Mouse (Mus musculus): Measurements from ENCODE around the gene Mthfd2l. TPM values are rescaled to one million over a fixed set of nuclear protein-coding genes. Genes with fewer than 3 reads are reported as not detected.

Gene Mthfd2l
- polyA plus RNA-seq, 3 experiments from 2014 or later: 0.80 to 2.3 (median 1.3) TPM

DNA sequence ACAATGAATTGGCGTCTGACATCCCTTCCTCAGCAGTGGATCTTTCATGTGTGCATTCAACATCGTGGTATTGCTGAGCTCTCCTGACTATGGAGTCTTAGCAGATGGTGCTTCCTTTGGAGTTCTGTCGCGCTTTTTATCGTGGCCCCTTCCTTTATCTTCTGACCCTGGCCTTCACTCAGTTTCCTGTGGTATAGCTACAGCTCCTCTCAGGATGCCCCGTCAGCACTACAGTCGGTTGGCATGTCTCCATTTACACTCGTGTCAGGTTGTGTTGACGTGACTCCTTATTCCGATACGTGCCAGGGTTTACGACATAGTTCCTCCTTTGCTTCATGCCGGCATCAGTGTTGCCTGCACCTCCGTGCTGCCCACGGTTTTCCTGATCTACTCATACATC is 18.6 kb downstream of the Mthfd2l start:
- ATAC-seq: no peak

DNA sequence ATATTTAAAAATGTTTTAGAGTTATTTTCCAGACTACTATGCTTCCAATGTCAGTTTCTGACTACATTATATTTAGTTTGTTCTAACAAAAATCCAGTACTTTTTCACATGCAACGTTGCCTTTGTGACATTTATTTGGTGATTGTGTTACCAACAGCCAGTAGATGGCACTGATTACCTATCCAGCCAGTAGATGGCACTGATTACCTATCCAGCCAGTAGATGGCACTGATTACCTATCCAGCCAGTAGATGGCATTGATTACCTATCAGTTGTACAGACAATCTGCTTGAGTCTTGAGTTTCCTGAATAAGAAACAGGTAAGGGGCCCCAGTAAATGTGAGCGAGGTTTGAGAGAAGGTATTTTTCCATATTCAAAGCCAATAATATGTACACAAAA is 20.6 kb downstream of the Mthfd2l start:
- peak; percentile 78 for ATAC-seq

DNA sequence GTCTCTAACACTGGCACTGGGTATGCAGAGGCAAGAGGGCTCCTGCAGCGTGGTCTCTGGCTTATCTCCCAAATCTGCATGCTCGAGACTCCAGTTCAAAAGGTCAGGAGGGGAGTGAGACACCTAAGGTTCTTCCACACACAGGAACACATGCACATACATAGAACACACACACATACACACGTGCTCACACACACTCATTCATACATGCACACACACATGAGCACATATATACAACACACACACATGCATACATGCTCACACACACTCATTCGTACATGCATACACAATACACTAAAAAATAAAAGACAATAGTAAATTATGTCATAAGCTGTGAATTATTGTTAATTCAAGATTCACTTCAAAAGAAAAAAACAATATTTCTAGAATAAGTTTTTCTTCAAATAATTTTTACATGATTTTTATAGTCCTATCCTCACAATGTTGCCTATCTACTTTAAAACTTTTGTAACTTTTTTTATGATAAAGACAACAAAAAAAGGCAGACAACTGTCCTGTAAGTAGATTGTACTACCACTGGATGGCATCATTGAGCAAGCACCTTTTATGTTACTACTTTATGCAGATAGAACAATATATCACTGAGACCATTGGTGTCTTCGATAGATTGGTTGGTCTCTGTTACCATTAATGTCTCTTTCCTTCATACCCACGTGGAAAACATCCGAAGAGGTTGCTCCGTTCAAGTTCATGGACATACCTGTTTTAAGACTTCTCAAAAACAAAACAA is 22.0 kb downstream of the Mthfd2l start:
- no peak for ATAC-seq

DNA sequence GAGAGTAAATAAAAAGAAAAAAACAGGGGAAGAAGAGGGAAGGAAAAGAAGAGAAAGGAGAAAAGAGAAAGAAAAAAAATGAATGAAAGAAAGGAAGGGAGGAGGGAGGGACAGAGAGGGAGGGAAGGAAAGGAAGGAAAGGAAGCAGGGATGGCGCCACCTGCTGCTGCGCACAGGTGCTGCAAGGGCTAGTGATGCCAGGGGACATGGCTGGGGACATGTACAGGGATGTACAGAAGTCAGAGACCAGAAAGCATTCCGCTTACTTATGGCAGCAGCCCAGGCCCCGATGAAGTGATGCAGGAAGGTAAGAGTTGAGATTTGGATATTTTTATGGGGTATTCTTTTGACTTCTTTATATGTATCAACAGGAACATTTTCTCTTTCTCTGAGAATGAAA is 33.4 kb downstream of the Mthfd2l start:
- ATAC-seq: no peak

DNA sequence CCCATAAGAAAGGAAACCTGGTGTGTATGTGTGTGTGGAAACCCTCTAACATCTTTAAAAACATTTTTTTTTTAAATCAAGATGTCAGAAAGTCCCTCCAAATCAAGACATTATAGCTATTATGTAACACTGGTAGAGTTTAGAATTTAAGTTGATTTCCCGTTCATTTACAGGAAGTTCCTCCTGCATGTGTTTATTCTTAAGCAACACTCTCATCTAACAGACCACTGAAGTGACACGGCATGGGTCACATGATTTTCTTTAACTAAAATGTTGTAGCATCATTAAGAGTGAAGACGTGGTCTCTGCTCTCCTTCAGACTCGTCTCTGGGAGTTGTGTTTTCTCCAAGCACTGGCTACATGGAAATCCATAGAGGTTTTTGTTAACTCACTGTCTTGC is 33.8 kb downstream of the Mthfd2l start:
- ATAC-seq: no peak

DNA sequence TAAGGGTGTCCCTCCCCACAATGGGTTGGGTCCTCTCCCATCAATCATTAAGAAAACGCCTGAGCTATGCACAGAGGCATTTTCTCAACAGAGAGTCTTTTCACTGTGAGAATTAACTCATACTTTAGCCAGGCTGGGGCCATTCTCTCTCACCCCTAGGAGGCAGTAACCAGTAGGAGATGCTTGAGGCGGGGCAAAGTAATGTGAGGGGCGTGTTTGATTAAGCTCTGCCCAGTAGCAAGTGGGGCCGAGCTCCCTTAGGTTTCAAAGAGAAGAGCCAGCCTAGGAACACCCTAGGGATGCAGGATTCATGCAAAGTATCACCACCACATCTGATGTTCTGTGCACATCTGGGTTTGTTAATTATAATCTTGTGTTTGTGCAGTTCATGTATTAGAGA is 34.5 kb downstream of the Mthfd2l start:
- no peak for ATAC-seq

DNA sequence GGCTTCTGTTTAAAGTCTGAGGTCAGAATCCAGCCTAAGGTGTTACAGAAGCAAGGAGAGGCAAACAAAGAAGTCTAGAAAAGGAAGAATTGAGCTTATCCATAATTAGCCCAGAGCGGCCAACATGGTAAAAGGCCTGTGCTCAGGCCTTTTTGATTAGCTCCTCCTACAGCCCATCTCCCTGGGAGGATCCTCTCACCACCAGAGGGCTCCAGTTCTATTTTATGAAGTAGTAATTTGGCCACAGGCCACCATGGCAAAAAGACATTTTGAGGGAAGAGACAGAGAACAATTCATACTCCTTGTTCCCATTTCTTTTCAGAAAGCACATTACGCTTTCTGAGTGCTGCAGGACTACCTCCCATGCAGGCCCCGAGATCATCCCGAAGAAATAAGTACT is 46.3 kb downstream of the Mthfd2l start:
- no peak for ATAC-seq

DNA sequence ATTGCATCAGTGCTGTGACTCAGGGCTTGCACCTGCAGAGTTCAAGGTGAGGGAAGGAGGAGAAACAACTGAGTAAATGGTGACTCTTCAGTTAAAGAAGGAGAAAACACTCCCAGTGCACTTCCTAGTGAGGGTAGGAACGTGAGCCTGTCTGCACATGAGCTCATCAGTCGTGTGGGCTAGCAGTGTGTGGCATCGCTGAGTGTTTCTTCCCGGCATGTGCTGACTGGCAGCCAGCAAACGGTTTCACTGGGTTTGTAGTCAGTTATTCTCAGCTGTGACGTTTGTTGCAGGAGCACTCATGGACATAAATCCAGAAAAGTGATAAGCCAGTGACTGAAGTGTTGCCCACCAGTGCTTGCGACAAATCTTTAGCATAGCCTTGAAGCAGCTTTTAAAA is 49.4 kb downstream of the Mthfd2l start:
- ATAC-seq: no peak

DNA sequence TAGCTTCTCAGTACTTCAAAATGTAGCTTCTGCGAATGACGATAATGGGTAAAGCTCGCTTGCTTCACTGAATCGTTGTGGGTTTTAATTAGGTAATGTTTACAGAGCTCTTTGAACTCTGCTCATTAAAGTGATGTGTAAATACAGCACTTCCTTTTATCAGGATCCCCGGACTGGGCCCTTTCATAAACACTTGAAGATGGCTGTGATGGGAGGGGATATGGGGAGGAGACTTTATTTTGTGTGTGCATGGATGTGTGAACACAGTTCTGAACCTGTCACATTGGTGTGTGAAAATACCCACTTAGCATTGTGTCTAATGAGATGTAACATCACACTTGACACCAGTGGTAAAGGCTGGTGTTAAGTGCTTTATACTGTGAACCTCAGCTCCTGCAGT is 56.7 kb downstream of the Mthfd2l start:
- ATAC-seq: no peak

DNA sequence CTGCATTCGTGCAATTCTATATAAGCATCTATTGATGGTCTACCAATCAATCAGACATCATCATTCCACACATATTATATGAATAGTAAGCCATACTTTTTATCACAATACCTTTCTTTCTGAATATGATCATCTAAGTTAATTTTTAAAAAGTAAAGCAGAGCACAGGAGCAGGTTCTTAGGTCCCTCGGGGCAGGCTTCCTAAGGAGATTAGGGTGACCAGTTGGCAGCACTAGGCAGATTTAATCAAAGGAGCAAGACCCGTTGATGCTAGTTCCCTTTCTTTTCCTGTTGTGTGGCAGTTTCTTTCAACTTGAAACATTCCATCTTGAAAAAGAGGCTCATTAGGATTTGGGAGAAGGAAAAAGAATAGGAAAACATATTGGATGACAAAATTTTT is 57.2 kb downstream of the Mthfd2l start:
- no peak for ATAC-seq

DNA sequence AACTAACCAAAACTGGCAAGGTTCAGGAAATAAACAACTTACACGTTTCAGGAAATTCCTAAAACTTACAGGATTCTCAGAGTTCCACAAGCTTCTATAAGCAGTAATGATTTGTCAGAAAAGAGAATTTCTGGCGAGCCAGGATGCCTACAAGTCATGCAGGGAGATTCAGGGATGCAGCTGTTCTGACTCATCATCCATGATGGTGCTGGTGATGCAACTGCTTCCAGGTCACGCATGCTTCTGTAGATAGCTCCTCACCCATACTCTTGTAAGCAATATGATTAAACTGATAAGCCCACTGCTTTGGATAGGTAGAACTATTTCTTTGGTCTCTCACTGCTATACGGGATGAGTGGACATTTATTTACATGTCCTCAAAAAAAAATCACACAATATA is 57.7 kb downstream of the Mthfd2l start:
- ATAC-seq: no peak

DNA sequence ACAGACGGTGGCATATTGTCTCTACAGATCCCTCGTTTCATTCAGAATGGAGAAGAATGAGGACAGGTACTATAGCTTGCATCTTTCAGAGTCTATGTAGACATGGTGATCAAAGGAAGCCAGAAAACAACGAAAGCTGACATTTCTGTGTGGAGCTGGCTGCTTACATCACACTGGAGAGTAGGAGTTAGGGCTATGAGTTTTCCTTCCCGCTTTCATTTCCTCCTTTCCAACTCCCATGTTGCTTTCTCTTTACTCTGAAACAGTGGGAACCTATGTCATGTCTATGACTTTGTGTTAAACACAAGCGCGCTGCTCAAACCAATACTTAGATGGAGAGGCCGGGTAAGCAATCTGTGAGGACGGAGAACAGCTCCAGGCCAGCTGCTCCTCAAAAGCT is 69.0 kb downstream of the Mthfd2l start:
- ATAC-seq: no peak

DNA sequence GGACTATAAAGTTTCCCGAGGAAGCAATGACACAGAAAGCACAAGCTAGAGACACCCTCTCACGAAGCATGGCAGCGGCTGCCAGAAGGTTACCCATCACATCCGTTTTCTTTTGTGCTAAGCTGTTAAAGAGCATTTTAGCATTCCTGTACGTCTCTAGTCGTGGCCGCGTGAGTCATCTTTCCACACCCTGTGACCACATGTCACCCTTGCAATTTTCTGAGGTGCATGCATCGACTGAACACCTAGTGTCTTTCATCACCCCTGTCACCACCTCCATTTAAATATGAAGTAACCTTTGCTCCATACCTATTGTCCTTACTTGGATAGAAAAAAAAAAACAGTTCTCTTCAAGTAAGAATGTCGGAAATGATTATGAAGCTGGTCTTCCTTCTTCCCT is 84.3 kb downstream of the Mthfd2l start:
- ATAC-seq: no peak

DNA sequence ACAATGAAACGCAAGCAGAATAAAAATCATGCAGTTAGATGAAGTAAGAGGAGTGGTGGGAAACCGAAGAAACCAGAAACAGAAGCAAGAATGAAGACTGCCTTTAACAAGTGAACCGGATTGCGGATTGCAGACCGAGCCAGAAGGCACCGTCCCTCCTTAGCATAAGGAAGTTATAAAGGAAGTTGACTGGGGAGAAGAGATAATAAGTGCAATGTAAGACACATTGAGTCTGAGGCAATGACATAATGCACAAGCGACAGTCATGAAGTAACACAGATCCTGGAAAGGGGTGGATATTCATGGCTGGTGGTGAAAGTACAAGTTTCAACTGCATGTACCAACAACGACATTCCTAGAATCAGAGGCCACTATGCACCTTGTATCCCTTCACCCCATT is 92.2 kb downstream of the Mthfd2l start:
- no peak for ATAC-seq

DNA sequence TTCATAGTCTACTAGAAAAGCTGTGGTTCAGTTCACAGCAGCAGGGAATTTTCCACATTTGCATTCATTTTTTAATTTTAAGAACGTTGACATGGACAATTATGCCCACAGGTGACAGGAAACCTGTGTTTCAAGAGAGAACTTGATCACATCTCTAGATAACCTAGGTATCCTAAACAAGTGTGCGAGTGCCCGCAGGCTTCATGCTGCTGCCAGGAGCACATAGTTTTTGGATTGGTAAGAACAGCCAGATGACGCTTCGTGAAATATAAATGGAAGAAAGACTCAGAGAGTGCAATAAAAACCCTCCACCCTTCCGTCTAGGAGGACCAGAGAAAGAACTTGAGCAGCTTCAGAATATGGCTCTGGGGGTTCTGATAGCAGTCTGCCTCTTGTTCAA is 96.2 kb downstream of the Mthfd2l start, which contains the start of gene Epgn:
Epgn (plus strand) TSS at position 301 of the 400 bp plus-strand sequence.
- no peak for ATAC-seq

DNA sequence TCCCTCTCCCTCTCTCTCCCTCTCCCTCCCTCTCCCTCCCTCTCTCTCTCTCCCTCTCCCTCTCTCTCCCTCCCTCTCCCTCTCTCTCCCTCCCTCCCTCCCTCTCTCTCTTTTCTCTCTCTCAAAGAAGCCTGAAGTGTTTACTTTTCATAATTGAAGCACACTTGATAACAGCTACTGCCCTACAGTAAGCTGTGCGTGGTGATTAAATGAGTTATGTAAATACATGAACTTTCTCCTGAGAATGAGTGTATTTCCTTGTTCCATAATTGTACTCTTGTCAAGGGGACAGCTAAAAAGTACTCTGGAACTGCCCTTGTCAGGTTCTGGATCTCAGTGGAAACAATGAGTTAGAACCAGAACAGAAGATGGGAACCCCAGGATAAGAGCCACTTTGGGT is 96.9 kb downstream of the Mthfd2l start:
- no peak for ATAC-seq

DNA sequence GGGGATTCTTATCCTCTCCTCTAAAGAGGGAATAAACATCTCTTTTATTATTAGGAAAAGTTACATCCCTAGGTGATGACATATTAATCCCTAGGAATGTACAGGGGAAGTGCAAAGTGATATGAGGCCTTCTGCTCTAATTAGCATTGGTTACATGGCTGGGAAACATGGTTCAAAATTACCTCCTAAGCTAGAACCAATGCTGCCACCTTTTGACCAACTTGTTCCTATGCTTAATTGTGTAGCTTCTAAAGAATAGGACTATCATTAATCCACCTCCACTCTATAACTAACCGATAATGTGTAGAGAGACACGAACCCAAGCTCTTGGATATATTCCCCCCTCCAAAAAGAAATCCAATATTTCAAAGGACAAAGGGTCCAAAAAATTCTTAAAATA is 99.7 kb downstream of the Mthfd2l start:
- no peak for ATAC-seq

DNA sequence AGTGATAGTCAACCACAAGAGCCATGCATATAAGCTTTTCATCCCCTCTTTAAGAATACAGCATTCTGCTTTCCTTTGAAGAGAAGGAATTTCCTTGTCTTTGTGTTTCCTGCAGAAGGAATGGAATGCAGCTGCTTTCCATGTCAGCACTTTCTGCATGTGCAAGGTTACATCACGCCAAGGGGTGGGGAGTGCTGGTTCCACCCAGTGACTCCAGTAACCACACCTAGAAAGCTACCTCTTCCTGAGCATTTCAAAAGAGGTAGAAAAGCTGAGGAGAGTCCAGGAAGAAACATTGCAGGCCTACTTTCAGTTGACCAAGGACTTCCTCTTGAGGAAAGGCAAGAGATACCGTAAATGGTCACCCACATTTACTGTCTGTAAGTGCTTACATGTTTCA is 104.4 kb downstream of the Mthfd2l start:
- no peak for ATAC-seq

DNA sequence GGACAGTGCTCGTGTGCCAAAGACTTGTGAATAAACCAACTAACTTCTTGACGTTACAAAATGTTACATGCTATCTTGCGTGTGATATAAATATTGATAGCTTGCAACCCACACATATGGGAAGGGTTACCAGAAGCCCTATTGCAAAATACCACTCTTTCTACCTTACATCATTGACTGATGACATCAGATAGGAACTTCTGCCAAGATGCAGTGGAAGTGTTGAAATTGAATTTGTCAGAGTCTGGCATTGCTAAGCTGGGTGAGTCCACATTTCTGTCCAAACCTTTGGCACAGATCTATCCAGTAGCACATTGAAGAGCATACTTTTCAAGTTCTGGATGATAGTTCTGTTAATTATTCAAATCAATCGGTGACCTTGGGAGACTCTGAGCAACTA is 105.7 kb downstream of the Mthfd2l start:
- ATAC-seq: no peak

DNA sequence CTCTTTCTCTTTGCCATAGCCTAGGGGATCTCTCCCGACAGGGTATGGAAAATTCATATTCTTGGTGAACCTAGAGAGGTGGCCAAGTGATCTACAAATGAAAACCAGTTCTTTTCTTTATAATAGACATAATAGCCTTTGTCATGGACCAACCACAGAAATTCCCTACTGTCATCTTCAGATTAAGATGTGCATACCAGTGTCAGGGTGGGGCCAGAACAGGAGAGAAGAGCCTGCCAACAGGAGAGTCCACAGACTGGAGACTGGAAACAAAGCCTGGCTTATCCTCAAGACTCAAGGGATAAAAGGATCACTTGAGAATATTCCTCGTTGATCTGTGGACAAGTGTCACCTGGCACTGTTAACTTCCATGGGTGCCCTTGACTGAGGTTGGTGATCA is 106.8 kb downstream of the Mthfd2l start:
- no peak for ATAC-seq

DNA sequence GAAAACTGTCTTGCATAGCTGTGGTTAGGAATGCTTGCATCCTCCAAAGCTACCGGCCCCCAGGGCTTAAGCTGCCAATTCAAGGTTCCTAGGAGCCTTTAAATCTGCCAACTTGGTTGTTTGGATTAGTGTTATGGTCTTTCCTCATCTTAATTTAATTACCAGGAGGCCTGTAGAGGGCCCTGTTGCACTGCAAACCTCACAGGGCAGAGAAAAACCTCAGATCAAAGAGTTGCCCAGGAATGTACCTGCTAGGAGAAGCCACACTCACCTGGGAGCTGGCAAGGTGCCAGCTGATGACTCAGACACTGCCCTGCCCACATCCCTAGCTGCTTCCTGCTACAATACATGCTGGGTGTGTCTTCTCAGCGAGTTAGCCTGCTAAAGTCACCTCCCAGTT is 107.6 kb downstream of the Mthfd2l start:
- peak; percentile 89 for ATAC-seq

DNA sequence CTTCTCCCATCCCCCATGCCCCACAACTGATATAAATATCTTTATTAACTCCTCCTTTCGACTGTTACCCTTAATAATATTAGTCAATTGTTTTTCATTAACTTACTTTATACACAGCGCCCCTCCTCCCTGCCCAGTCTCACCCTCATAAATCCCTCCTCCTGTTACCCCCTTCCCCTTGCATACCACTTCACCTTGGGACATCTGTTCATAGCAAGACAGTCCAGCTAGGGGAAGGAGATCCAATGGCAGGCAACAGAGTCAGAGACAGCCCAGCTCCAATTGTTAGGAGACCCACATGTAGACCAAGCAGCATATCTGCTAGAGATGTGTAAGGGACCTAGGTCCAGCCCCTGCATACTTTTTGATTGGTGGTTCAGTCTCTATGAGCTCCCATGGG is 108.0 kb downstream of the Mthfd2l start:
- peak; percentile 12 for ATAC-seq

DNA sequence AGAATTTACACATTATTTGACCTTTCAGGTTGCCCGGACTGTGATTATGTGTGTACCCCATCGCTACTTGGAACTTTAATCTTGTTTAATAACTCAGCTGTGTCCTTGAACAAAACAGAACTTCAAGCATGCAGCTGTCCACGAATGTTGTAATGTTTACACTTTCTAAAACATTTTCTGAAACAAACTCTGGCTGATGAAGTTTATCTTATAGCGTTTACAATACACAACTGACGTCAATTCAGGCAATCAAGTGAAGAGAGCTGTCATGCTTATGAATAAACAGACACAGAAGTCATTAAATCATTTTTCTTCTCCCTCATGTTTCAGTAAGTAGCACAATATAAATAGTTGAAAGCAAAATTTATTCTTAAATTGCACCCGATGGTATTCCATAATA is 117.1 kb downstream of the Mthfd2l start:
- ATAC-seq: no peak

DNA sequence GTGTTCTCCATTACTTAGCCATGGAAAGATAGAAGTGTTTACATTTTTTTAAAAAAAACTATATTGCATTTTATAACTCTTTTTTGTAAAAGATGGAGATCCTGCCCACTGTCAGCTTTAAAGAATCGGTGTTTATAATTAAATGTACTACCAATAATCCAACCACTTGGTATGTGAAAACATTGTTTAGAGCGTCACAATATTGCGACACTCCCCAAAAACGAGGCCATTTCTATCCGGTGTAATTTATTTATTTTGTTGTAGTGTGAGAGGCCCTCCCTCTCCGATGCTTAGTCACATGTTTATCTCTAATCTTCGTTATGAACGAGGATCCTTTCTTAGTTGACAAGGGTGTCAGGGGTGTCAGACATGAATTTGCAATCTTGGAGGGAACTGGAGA is 117.5 kb downstream of the Mthfd2l start:
- no peak for ATAC-seq

Measured in inflammation-experienced regulatory T-cells, adult 6 months (primary cell).